Mouse (Mus musculus): ENCODE results near the gene Tmem216. TPM values are rescaled to one million over a fixed set of nuclear protein-coding genes. Genes with fewer than 3 reads are reported as not detected.

Gene Tmem216
- polyA plus RNA-seq, 1 experiment from 2014 or later, result 61.7 TPM

Other genes with a start within 250 kb of the Tmem216 start
- 0.71 and 2.1 TPM in 2 replicates for gene Syt7, start 167.1 kb downstream of the Tmem216 start, polyA plus RNA-seq (2016; fragmentation: Nextera tagmentation; extraction: Ambion mirVana)
- 0.52 and 0.59 TPM in 2 replicates for gene Lrrc10b, start 98.8 kb downstream of the Tmem216 start, polyA plus RNA-seq (2016; fragmentation: Nextera tagmentation; extraction: Ambion mirVana)
- gene Ppp1r32, start 73.3 kb downstream of the Tmem216 start, polyA plus RNA-seq (2016; fragmentation: Nextera tagmentation; extraction: Ambion mirVana), result 0.14 and 0.17 TPM in 2 replicates
- gene Cpsf7, start 31.0 kb downstream of the Tmem216 start, polyA plus RNA-seq (2016; fragmentation: Nextera tagmentation; extraction: Ambion mirVana), result 49.8 and 52.0 TPM in 2 replicates
- gene Sdhaf2, start 30.1 kb downstream of the Tmem216 start, polyA plus RNA-seq (2016; fragmentation: Nextera tagmentation; extraction: Ambion mirVana), result 57.0 and 58.8 TPM in 2 replicates
- 15.1 and 16.5 TPM in 2 replicates for gene Cyb561a3, start 20.9 kb upstream of the Tmem216 start, polyA plus RNA-seq (2016; fragmentation: Nextera tagmentation; extraction: Ambion mirVana)
- gene Tmem138, start 21.1 kb upstream of the Tmem216 start, polyA plus RNA-seq (2016; fragmentation: Nextera tagmentation; extraction: Ambion mirVana), result 38.7 and 40.3 TPM in 2 replicates
- gene Ddb1, start 49.1 kb upstream of the Tmem216 start, polyA plus RNA-seq (2016; fragmentation: Nextera tagmentation; extraction: Ambion mirVana), result 433 and 434 TPM in 2 replicates
- 19.3 and 19.6 TPM in 2 replicates for gene Tkfc, start 49.4 kb upstream of the Tmem216 start, polyA plus RNA-seq (2016; fragmentation: Nextera tagmentation; extraction: Ambion mirVana)
- 2.1 and 2.6 TPM in 2 replicates for gene Vwce, start 78.0 kb upstream of the Tmem216 start, polyA plus RNA-seq (2016; fragmentation: Nextera tagmentation; extraction: Ambion mirVana)
- gene Pga5, start 121.8 kb upstream of the Tmem216 start, polyA plus RNA-seq (2016; fragmentation: Nextera tagmentation; extraction: Ambion mirVana), result not detected in 2 replicates
- gene Vps37c, start 132.5 kb upstream of the Tmem216 start, polyA plus RNA-seq (2016; fragmentation: Nextera tagmentation; extraction: Ambion mirVana), result 34.9 and 35.0 TPM in 2 replicates
- gene Cd5, start 182.8 kb upstream of the Tmem216 start, polyA plus RNA-seq (2016; fragmentation: Nextera tagmentation; extraction: Ambion mirVana), result 0.22 and 0.27 TPM in 2 replicates